17 mouse cellular contexts compared by ENCODE assay signal in genomic region chr5:129955792-129956191, GRCm38 (mm10). TPM values are rescaled to one million over a fixed set of nuclear protein-coding genes. Genes with fewer than 3 reads are reported as not detected.
A peak's percentile ranks its signal among the peaks of the same experiment; 100 is the strongest.
DNase-seq lines count a peak whose midpoint lies in the region; ATAC-seq and TF ChIP-seq lines count a peak whose summit lies in the region.
"Had no signal": no experiment of that assay in that cellular context is flagged by ENCODE, and none has a peak within 500 bp of the region (broad histone marks: within the 10 kb centered on the region; RNA-seq: fewer than 3 reads in every experiment).

No protein-coding gene starts in this region.

- no peak for DNase-seq in stomach, postnatal 0 days (ENCODE audit: low spot score)
- DNase-seq in liver, embryonic 13.5 days = peak; percentile 43
- no peak for DNase-seq in layer of hippocampus, adult 9-11 months
- no peak for DNase-seq in embryo, embryonic 11 days
- DNase-seq: adrenal gland, postnatal 14 days; forebrain, postnatal 0 days; gastrocnemius, postnatal 14 days; kidney, adult 2 months; thymus, postnatal 4 days had no signal

- no peaks in the 10 kb centered on the region for H3K27me3 ChIP-seq in stomach, embryonic 14.5 days (ENCODE audit: control insufficient read depth, insufficient read depth, low read length)
- H3K27me3 ChIP-seq in stomach, postnatal 0 days (ENCODE audit: control insufficient read depth, insufficient read depth, low read length) = no peaks in the 10 kb centered on the region
- no peaks in the 10 kb centered on the region for H3K27me3 ChIP-seq in erythroblast, embryonic 14.5 days (ENCODE audit: control insufficient read depth)
- no peaks in the 10 kb centered on the region for H3K27me3 ChIP-seq in liver, embryonic 13.5 days
- H3K27me3 ChIP-seq in stomach, embryonic 16.5 days (ENCODE audit: control insufficient read depth, insufficient read depth, low read length) = no peaks in the 10 kb centered on the region
- no peaks in the 10 kb centered on the region for H3K27me3 ChIP-seq in forebrain, embryonic 16.5 days (replicated peaks; ENCODE audit: control insufficient read depth, insufficient read depth, low read length)
- H3K27me3 ChIP-seq: heart, embryonic 13.5 days; lung, embryonic 15.5 days; midbrain, embryonic 12.5 days had no signal

- no peak overlapping the region for H3K4me2 ChIP-seq in stomach, embryonic 14.5 days (replicated peaks; ENCODE audit: low read depth, low read length)
- no peak overlapping the region for H3K4me2 ChIP-seq in stomach, postnatal 0 days (replicated peaks; ENCODE audit: low read depth)
- H3K4me2 ChIP-seq in liver, embryonic 13.5 days = peak overlapping the region; percentile 51
- no peak overlapping the region for H3K4me2 ChIP-seq in stomach, embryonic 16.5 days (ENCODE audit: low read depth, low read length)
- no peak overlapping the region for H3K4me2 ChIP-seq in forebrain, embryonic 16.5 days (ENCODE audit: low read length)
- H3K4me2 ChIP-seq: heart, embryonic 13.5 days; lung, embryonic 15.5 days; midbrain, embryonic 12.5 days had no signal

- H3K9ac ChIP-seq in stomach, embryonic 14.5 days (replicated peaks; ENCODE audit: low read depth, low read length) = no peak overlapping the region
- H3K9ac ChIP-seq in stomach, postnatal 0 days (ENCODE audit: low read length) = no peak overlapping the region
- H3K9ac ChIP-seq in liver, embryonic 13.5 days = peak overlapping the region; percentile 55; the same call in 1 of the 2 replicates
- no peak overlapping the region for H3K9ac ChIP-seq in stomach, embryonic 16.5 days (ENCODE audit: low read length)
- H3K9ac ChIP-seq in forebrain, embryonic 16.5 days (replicated peaks; ENCODE audit: low read depth, low read length) = no peak overlapping the region
- H3K9ac ChIP-seq: forebrain, postnatal 0 days; heart, embryonic 13.5 days; lung, embryonic 15.5 days; midbrain, embryonic 12.5 days had no signal

- H3K9me3 ChIP-seq in stomach, embryonic 14.5 days (ENCODE audit: control insufficient read depth, low read depth, low read length) = no peaks in the 10 kb centered on the region
- H3K9me3 ChIP-seq in stomach, postnatal 0 days (ENCODE audit: control insufficient read depth, low read length) = no peaks in the 10 kb centered on the region
- no peaks in the 10 kb centered on the region for H3K9me3 ChIP-seq in erythroblast, embryonic 14.5 days (ENCODE audit: control insufficient read depth, low read length)
- H3K9me3 ChIP-seq in liver, embryonic 13.5 days (replicated peaks) = no peaks in the 10 kb centered on the region
- no peaks in the 10 kb centered on the region for H3K9me3 ChIP-seq in stomach, embryonic 16.5 days (replicated peaks; ENCODE audit: control insufficient read depth, low read length)
- H3K9me3 ChIP-seq in forebrain, embryonic 16.5 days (ENCODE audit: control insufficient read depth, low read length) = no peaks in the 10 kb centered on the region
- H3K9me3 ChIP-seq: heart, embryonic 13.5 days; lung, embryonic 15.5 days; midbrain, embryonic 12.5 days had no signal

- no peak for TF ChIP-seq EP300 in stomach, postnatal 0 days (optimal IDR thresholded peaks at IDR 0.05)

- WGBS in stomach, embryonic 14.5 days = 90% methylated on average over 6 of the region's 6 CpGs
- 64% methylated on average over 6 of the region's 6 CpGs for WGBS in stomach, postnatal 0 days
- whole genome bisulfite sequencing in liver, embryonic 13.5 days (ENCODE audit: insufficient replicate concordance) = 17% methylated on average over 6 of the region's 6 CpGs
- WGBS in stomach, embryonic 16.5 days = 78% methylated on average over 6 of the region's 6 CpGs
- WGBS in forebrain, embryonic 16.5 days = 72% methylated on average over 6 of the region's 6 CpGs

- TF ChIP-seq CTCF in stomach, postnatal 0 days (IDR thresholded peaks at IDR 0.05; ENCODE audit: low read depth) = no peak

- H3K27ac ChIP-seq in stomach, embryonic 14.5 days (ENCODE audit: low read length) = no peak overlapping the region
- H3K27ac ChIP-seq in stomach, postnatal 0 days (replicated peaks) = no peak overlapping the region
- peak overlapping the region; percentile 96 for H3K27ac ChIP-seq in liver, embryonic 13.5 days
- H3K27ac ChIP-seq in stomach, embryonic 16.5 days (ENCODE audit: low read length) = no peak overlapping the region
- no peak overlapping the region for H3K27ac ChIP-seq in forebrain, embryonic 16.5 days (ENCODE audit: low read length)
- H3K27ac ChIP-seq: heart, embryonic 13.5 days; lung, embryonic 15.5 days; midbrain, embryonic 12.5 days had no signal

- no peaks in the 10 kb centered on the region for H3K36me3 ChIP-seq in stomach, embryonic 14.5 days (ENCODE audit: control insufficient read depth, insufficient read depth, low read length)
- no peaks in the 10 kb centered on the region for H3K36me3 ChIP-seq in stomach, postnatal 0 days (ENCODE audit: control insufficient read depth, insufficient read depth, low read length)
- peaks cover 46% of the 10 kb centered on the region for H3K36me3 ChIP-seq in erythroblast, embryonic 14.5 days (ENCODE audit: control insufficient read depth)
- H3K36me3 ChIP-seq in liver, embryonic 13.5 days = peaks cover 22% of the 10 kb centered on the region
- no peaks in the 10 kb centered on the region for H3K36me3 ChIP-seq in stomach, embryonic 16.5 days (ENCODE audit: control insufficient read depth, insufficient read depth, low read length)
- H3K36me3 ChIP-seq in forebrain, embryonic 16.5 days (ENCODE audit: control insufficient read depth, insufficient read depth) = no peaks in the 10 kb centered on the region
- H3K36me3 ChIP-seq: lung, embryonic 15.5 days; midbrain, embryonic 12.5 days had no signal

- peak; percentile 42; the same call in 1 of the 2 replicates for ATAC-seq in stomach, embryonic 14.5 days (ENCODE audit: insufficient number of reproducible peaks, insufficient read depth, low FRiP score, low read depth)
- ATAC-seq in stomach, postnatal 0 days (ENCODE audit: low FRiP score, low TSS enrichment) = no peak
- peak; percentile 88 for ATAC-seq in liver, embryonic 13.5 days (ENCODE audit: low read depth)
- peak; percentile 58; the same call in 1 of the 2 replicates for ATAC-seq in stomach, embryonic 16.5 days (ENCODE audit: insufficient read depth, low FRiP score)
- no peak for ATAC-seq in forebrain, embryonic 16.5 days
- ATAC-seq: forebrain, postnatal 0 days had no signal

- H3K4me3 ChIP-seq in stomach, embryonic 14.5 days (ENCODE audit: low read depth, low read length) = no peak overlapping the region
- no peak overlapping the region for H3K4me3 ChIP-seq in stomach, postnatal 0 days (ENCODE audit: low read depth, low read length)
- peak overlapping the region; percentile 15 for H3K4me3 ChIP-seq in erythroblast, embryonic 14.5 days (replicated peaks)
- H3K4me3 ChIP-seq in liver, embryonic 13.5 days (replicated peaks) = peak overlapping the region; percentile 8; the same call in 1 of the 2 replicates
- no peak overlapping the region for H3K4me3 ChIP-seq in stomach, embryonic 16.5 days (replicated peaks; ENCODE audit: low read length)
- no peak overlapping the region for H3K4me3 ChIP-seq in forebrain, embryonic 16.5 days (replicated peaks; ENCODE audit: low read length)
- H3K4me3 ChIP-seq: heart, embryonic 13.5 days; lung, embryonic 15.5 days; midbrain, embryonic 12.5 days; myocyte had no signal

- H3K4me1 ChIP-seq in stomach, embryonic 14.5 days (ENCODE audit: control insufficient read depth, insufficient read depth, low read length) = no peaks in the 10 kb centered on the region
- no peaks in the 10 kb centered on the region for H3K4me1 ChIP-seq in stomach, postnatal 0 days (replicated peaks; ENCODE audit: control insufficient read depth, insufficient read depth)
- peaks cover 61% of the 10 kb centered on the region for H3K4me1 ChIP-seq in erythroblast, embryonic 14.5 days (ENCODE audit: control insufficient read depth)
- H3K4me1 ChIP-seq in liver, embryonic 13.5 days (replicated peaks) = peaks cover 57% of the 10 kb centered on the region
- H3K4me1 ChIP-seq in stomach, embryonic 16.5 days (ENCODE audit: control insufficient read depth, insufficient read depth, low read length) = no peaks in the 10 kb centered on the region
- no peaks in the 10 kb centered on the region for H3K4me1 ChIP-seq in forebrain, embryonic 16.5 days (replicated peaks; ENCODE audit: control insufficient read depth, insufficient read depth, low read length)
- H3K4me1 ChIP-seq: lung, embryonic 15.5 days; midbrain, embryonic 12.5 days had no signal

RNA-seq across cellular contexts. Expression of gene Vkorc1l1, which starts 14.0 kb away (rescaled TPM):
- 16.2 and 19.1 TPM in 2 replicates for polyA plus RNA-seq in stomach, embryonic 14.5 days (2014; fragmentation: Nextera tagmentation; extraction: Ambion mirVana)
- 24.1 TPM in 2 replicates for polyA plus RNA-seq in stomach, postnatal 0 days (2015; fragmentation: Nextera tagmentation; extraction: Ambion mirVana)
- polyA plus RNA-seq in erythroblast, embryonic 14.5 days (2012) = 0.92 and 1.9 TPM in 2 replicates
- 22.9 and 29.4 TPM in 2 replicates for polyA plus RNA-seq in liver, embryonic 13.5 days (2015; fragmentation: Nextera tagmentation; extraction: Ambion mirVana)
- polyA plus RNA-seq in stomach, embryonic 16.5 days (2015; fragmentation: Nextera tagmentation; extraction: Ambion mirVana) = 19.2 TPM in 2 replicates
- polyA plus RNA-seq in forebrain, embryonic 16.5 days (2015; fragmentation: Nextera tagmentation; extraction: Ambion mirVana) = 28.7 and 34.2 TPM in 2 replicates

RNA-seq across cellular contexts. Expression of gene Gusb, which starts 47.1 kb away (rescaled TPM):
- polyA plus RNA-seq in stomach, embryonic 14.5 days (2014; fragmentation: Nextera tagmentation; extraction: Ambion mirVana) = 71.4 and 74.7 TPM in 2 replicates
- 32.0 and 33.9 TPM in 2 replicates for polyA plus RNA-seq in stomach, postnatal 0 days (2015; fragmentation: Nextera tagmentation; extraction: Ambion mirVana)
- polyA plus RNA-seq in erythroblast, embryonic 14.5 days (2012) = 0.28 and 0.51 TPM in 2 replicates
- polyA plus RNA-seq in liver, embryonic 13.5 days (2015; fragmentation: Nextera tagmentation; extraction: Ambion mirVana) = 42.0 and 47.9 TPM in 2 replicates
- 66.0 and 71.7 TPM in 2 replicates for polyA plus RNA-seq in stomach, embryonic 16.5 days (2015; fragmentation: Nextera tagmentation; extraction: Ambion mirVana)
- polyA plus RNA-seq in forebrain, embryonic 16.5 days (2015; fragmentation: Nextera tagmentation; extraction: Ambion mirVana) = 14.4 and 17.4 TPM in 2 replicates

RNA-seq across cellular contexts. Expression of gene Nupr1l, which starts 47.5 kb away (rescaled TPM):
- polyA plus RNA-seq in stomach, embryonic 14.5 days (2014; fragmentation: Nextera tagmentation; extraction: Ambion mirVana) = 2.2 and 3.1 TPM in 2 replicates
- 2.2 and 3.0 TPM in 2 replicates for polyA plus RNA-seq in stomach, postnatal 0 days (2015; fragmentation: Nextera tagmentation; extraction: Ambion mirVana)
- not detected in 2 replicates for polyA plus RNA-seq in erythroblast, embryonic 14.5 days (2012)
- 0.31 and 1.0 TPM in 2 replicates for polyA plus RNA-seq in liver, embryonic 13.5 days (2015; fragmentation: Nextera tagmentation; extraction: Ambion mirVana)
- polyA plus RNA-seq in stomach, embryonic 16.5 days (2015; fragmentation: Nextera tagmentation; extraction: Ambion mirVana) = 2.7 and 2.9 TPM in 2 replicates
- polyA plus RNA-seq in forebrain, embryonic 16.5 days (2015; fragmentation: Nextera tagmentation; extraction: Ambion mirVana) = 4.1 and 5.1 TPM in 2 replicates

RNA-seq across cellular contexts. Expression of gene Phkg1, which starts 57.4 kb away (rescaled TPM):
- polyA plus RNA-seq in stomach, embryonic 14.5 days (2014; fragmentation: Nextera tagmentation; extraction: Ambion mirVana) = not detected in 2 replicates
- polyA plus RNA-seq in stomach, postnatal 0 days (2015; fragmentation: Nextera tagmentation; extraction: Ambion mirVana) = 0.08 and 0.25 TPM in 2 replicates
- not detected in 2 replicates for polyA plus RNA-seq in erythroblast, embryonic 14.5 days (2012)
- 0.18 and 0.22 TPM in 2 replicates for polyA plus RNA-seq in liver, embryonic 13.5 days (2015; fragmentation: Nextera tagmentation; extraction: Ambion mirVana)
- polyA plus RNA-seq in stomach, embryonic 16.5 days (2015; fragmentation: Nextera tagmentation; extraction: Ambion mirVana) = 0.11 and 0.41 TPM in 2 replicates
- 0.43 and 0.62 TPM in 2 replicates for polyA plus RNA-seq in forebrain, embryonic 16.5 days (2015; fragmentation: Nextera tagmentation; extraction: Ambion mirVana)

Comparison
In these comparisons a context has a peak if more than half of its experiments do, and no peak if none do; other contexts are left out.
1. ATAC-seq: peak in stomach, embryonic 14.5 days (single experiment), liver, embryonic 13.5 days (single experiment) and stomach, embryonic 16.5 days (single experiment); none in stomach, postnatal 0 days (single experiment) and forebrain, embryonic 16.5 days (single experiment).
2. H3K4me3 ChIP-seq: peak in erythroblast, embryonic 14.5 days (single experiment) and liver, embryonic 13.5 days (single experiment); none in stomach, embryonic 14.5 days (single experiment), stomach, postnatal 0 days (single experiment), stomach, embryonic 16.5 days (single experiment) and forebrain, embryonic 16.5 days (single experiment).
3. RNA of gene Gusb, which starts 47.1 kb away (polyA plus RNA-seq): 71.4 to 74.7 TPM in stomach, embryonic 14.5 days, 66.0 to 71.7 TPM in stomach, embryonic 16.5 days, 42.0 to 47.9 TPM in liver, embryonic 13.5 days, 32.0 to 33.9 TPM in stomach, postnatal 0 days and 14.4 to 17.4 TPM in forebrain, embryonic 16.5 days; 0.28 to 0.51 TPM in erythroblast, embryonic 14.5 days; every median in the first group is over 10 times any median in the second.